10 mouse cellular contexts compared by ENCODE assay signal in the genomic region with DNA sequence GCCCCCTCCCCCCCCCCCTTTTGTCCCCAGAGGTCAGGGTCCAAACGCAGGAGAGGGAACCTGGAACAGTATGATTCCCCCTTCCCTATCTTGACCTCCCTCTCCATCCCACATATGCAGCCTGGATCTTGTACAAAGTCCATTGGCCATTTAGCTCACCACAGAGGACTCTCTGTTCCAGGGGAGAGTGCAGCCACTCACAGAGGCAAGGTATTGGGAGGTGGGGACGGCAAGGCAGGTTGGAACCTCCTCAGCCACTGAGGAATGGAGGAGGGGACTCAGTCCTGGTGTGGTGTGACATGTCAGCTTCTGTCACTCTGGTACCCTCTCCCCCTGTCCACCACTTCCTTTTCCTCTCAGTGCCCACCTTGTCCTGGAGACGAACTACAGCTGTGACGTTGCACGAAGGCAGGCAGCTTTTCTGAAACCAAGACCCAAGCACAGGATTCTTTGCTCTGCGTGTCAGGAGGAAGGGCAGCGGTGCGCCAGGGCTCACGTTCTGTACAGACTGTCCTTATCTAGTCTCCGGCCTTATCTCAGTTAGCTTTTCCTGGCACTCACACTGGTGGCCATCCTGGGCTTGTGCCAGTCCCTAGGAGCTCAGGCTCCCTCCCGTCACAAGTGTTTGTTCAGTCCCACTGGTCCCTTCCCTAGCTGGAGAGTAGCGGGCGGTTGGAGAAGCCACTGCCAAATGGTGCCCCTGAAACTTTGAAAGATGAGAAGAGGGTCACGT.
A peak's percentile ranks its signal among the peaks of the same experiment; 100 is the strongest.
DNase-seq lines count a peak whose midpoint lies in the region; ATAC-seq and TF ChIP-seq lines count a peak whose summit lies in the region.
"Had no signal": no experiment of that assay in that cellular context is flagged by ENCODE, and none has a peak within 500 bp of the region (broad histone marks: within the 10 kb centered on the region; RNA-seq: fewer than 3 reads in every experiment).

No protein-coding gene starts in this region.

- peak; percentile 32 for ATAC-seq in intestine, embryonic 15.5 days
- no peak for ATAC-seq in frontal cortex, adult (ENCODE audit: low TSS enrichment)
- ATAC-seq in midbrain, embryonic 15.5 days (replicated peaks) = no peak; the same call in 1 of the 2 replicates

- no peak for TF ChIP-seq POLR2A in lung, adult 2 months (IDR thresholded peaks at IDR 0.05; ENCODE audit: borderline replicate concordance, extremely low read depth, low read depth, low read length)

- no peaks in the 10 kb centered on the region for H3K27me3 ChIP-seq in intestine, embryonic 15.5 days (replicated peaks)
- H3K27me3 ChIP-seq in midbrain, embryonic 15.5 days (replicated peaks) = no peaks in the 10 kb centered on the region
- H3K27me3 ChIP-seq: embryonic facial prominence, embryonic 13.5 days; limb, embryonic 12.5 days had no signal

- no peaks in the 10 kb centered on the region for H3K9me3 ChIP-seq in intestine, embryonic 15.5 days
- no peaks in the 10 kb centered on the region for H3K9me3 ChIP-seq in midbrain, embryonic 15.5 days
- H3K9me3 ChIP-seq: embryonic facial prominence, embryonic 13.5 days; limb, embryonic 12.5 days had no signal

- 0 out of 2 replicates have a peak overlapping the region, but pooled peaks have one; percentile 2 for H3K4me2 ChIP-seq in intestine, embryonic 15.5 days (replicated peaks)
- no peak overlapping the region for H3K4me2 ChIP-seq in midbrain, embryonic 15.5 days
- H3K4me2 ChIP-seq: embryonic facial prominence, embryonic 13.5 days; limb, embryonic 12.5 days had no signal

- H3K9ac ChIP-seq in intestine, embryonic 15.5 days = no peak overlapping the region
- no peak overlapping the region for H3K9ac ChIP-seq in midbrain, embryonic 15.5 days
- H3K9ac ChIP-seq: embryonic facial prominence, embryonic 13.5 days had no signal

- TF ChIP-seq CTCF in lung, adult 2 months (IDR thresholded peaks at IDR 0.05; ENCODE audit: insufficient read depth, low read length) = no peak

- H3K36me3 ChIP-seq in intestine, embryonic 15.5 days = no peaks in the 10 kb centered on the region
- no peaks in the 10 kb centered on the region for H3K36me3 ChIP-seq in midbrain, embryonic 15.5 days (replicated peaks)
- H3K36me3 ChIP-seq: embryonic facial prominence, embryonic 13.5 days; limb, embryonic 12.5 days had no signal

- DNase-seq in adrenal gland, adult (ENCODE audit: inconsistent age in 2 of 2, low spot score in 1 of 2) = peak; percentile 91 to 95
- DNase-seq in adrenal gland, postnatal 25 days = peak; percentile 64
- DNase-seq in lung, adult 2 months = peak; percentile 64
- no peak for DNase-seq in layer of hippocampus, adult 9-10 months (ENCODE audit: low spot score)
- no peak for DNase-seq in urinary bladder, postnatal 4 days (ENCODE audit: low spot score in 2 of 2)

- H3K27ac ChIP-seq in intestine, embryonic 15.5 days = 0 out of 2 replicates have a peak overlapping the region, but pooled peaks have one; percentile 7
- no peak overlapping the region for H3K27ac ChIP-seq in midbrain, embryonic 15.5 days
- H3K27ac ChIP-seq: embryonic facial prominence, embryonic 13.5 days had no signal

- peaks cover 22% of the 10 kb centered on the region; the same call in 1 of the 2 replicates for H3K4me1 ChIP-seq in intestine, embryonic 15.5 days (replicated peaks)
- peaks cover 8% of the 10 kb centered on the region for H3K4me1 ChIP-seq in lung, adult 2 months (ENCODE audit: control insufficient read depth, insufficient read depth, low read length)
- peaks cover 14% of the 10 kb centered on the region for H3K4me1 ChIP-seq in midbrain, embryonic 15.5 days

- WGBS in intestine, embryonic 15.5 days = 60% methylated on average over 14 of the region's 14 CpGs
- WGBS in lung, adult 2 months = 22% methylated on average over 14 of the region's 14 CpGs
- WGBS in midbrain, embryonic 15.5 days = 75% methylated on average over 14 of the region's 14 CpGs

- H3K4me3 ChIP-seq in intestine, embryonic 15.5 days (replicated peaks) = no peak overlapping the region
- no peak overlapping the region for H3K4me3 ChIP-seq in lung, adult 2 months (replicated peaks; ENCODE audit: extremely low read depth, low read depth, low read length)
- no peak overlapping the region for H3K4me3 ChIP-seq in midbrain, embryonic 15.5 days
- H3K4me3 ChIP-seq: embryonic facial prominence, embryonic 13.5 days; limb, embryonic 12.5 days had no signal

Comparison
In these comparisons a context has a peak if more than half of its experiments do, and no peak if none do; other contexts are left out.
1. DNase-seq: peak in adrenal gland, adult (2 of 2), adrenal gland, postnatal 25 days (single experiment) and lung, adult 2 months (single experiment); none in layer of hippocampus, adult 9-10 months (single experiment) and urinary bladder, postnatal 4 days (0 of 2).